Mouse (Mus musculus) retina, adult 2 months (tissue): ENCODE measurements around the gene Lysmd2.
"Not testable (repeated sequence)": the region's sequence is repeated elsewhere in the genome, so short reads cannot be mapped to it uniquely, and the experiment has no call there.

ENCODE experiments used
- DNase-seq: peaks from one replicate; pipeline ENCODE4 v3.0.0-alpha.2; 2012; ENCODE audit warnings: low read depth, low spot score

Gene Lysmd2

GRCm38 (mm10) chr9:75626308-75626604, 715 bp downstream of the Lysmd2 start:
- DNase-seq, result no peak

GRCm38 (mm10) chr9:75630823-75631454, 5.4 kb downstream of the Lysmd2 start:
- no peak for DNase-seq

GRCm38 (mm10) chr9:75632111-75632510, 6.6 kb downstream of the Lysmd2 start:
- no peak for DNase-seq

GRCm38 (mm10) chr9:75632902-75633301, 7.4 kb downstream of the Lysmd2 start:
- DNase-seq, result no peak

- DNase-seq, result no peak
Observed at GRCm38 (mm10) chr9:75633603-75634002, 8.1 kb downstream of the Lysmd2 start.

- DNase-seq, result no peak
Observed at GRCm38 (mm10) chr9:75634226-75634625, 8.7 kb downstream of the Lysmd2 start.

GRCm38 (mm10) chr9:75645405-75645804, 19.9 kb downstream of the Lysmd2 start:
- no peak for DNase-seq

- no peak for DNase-seq
Observed at GRCm38 (mm10) chr9:75653981-75654911, 28.7 kb downstream of the Lysmd2 start.

GRCm38 (mm10) chr9:75656456-75656855, 30.9 kb downstream of the Lysmd2 start:
- DNase-seq, result not testable (repeated sequence)

- no peak for DNase-seq
Observed at GRCm38 (mm10) chr9:75660917-75661316, 35.4 kb downstream of the Lysmd2 start.

GRCm38 (mm10) chr9:75665364-75665763, 39.8 kb downstream of the Lysmd2 start:
- no peak for DNase-seq

- no peak for DNase-seq
Observed at GRCm38 (mm10) chr9:75666612-75667011, 41.1 kb downstream of the Lysmd2 start.

GRCm38 (mm10) chr9:75672769-75673168, 47.2 kb downstream of the Lysmd2 start:
- no peak for DNase-seq

- DNase-seq, result no peak
Observed at GRCm38 (mm10) chr9:75676226-75676625, 50.7 kb downstream of the Lysmd2 start.

- no peak for DNase-seq
Observed at GRCm38 (mm10) chr9:75678341-75678740, 52.8 kb downstream of the Lysmd2 start.

- no peak for DNase-seq
Observed at GRCm38 (mm10) chr9:75679629-75680028, 54.1 kb downstream of the Lysmd2 start.

- no peak for DNase-seq
Observed at GRCm38 (mm10) chr9:75680606-75681005, 55.1 kb downstream of the Lysmd2 start.

- peak; percentile 64 for DNase-seq
Observed at GRCm38 (mm10) chr9:75683426-75684191, 58.1 kb downstream of the Lysmd2 start, which contains the start of gene Scg3. Gene Scg3, minus strand, starts transcription at chr9:75684056.

GRCm38 (mm10) chr9:75684292-75684691, 58.8 kb downstream of the Lysmd2 start:
- DNase-seq, result no peak

- no peak for DNase-seq
Observed at GRCm38 (mm10) chr9:75684772-75685171, 59.2 kb downstream of the Lysmd2 start.
